Mouse (Mus musculus): ENCODE data around the gene Tmcc2. TPM values are rescaled to one million over a fixed set of nuclear protein-coding genes. Genes with fewer than 3 reads are reported as not detected.
A peak's percentile ranks its signal among the peaks of the same experiment; 100 is the strongest.

Tmcc2 gene
- polyA plus RNA-seq, 1 experiment from 2014 or later = 10.2 TPM

DNA sequence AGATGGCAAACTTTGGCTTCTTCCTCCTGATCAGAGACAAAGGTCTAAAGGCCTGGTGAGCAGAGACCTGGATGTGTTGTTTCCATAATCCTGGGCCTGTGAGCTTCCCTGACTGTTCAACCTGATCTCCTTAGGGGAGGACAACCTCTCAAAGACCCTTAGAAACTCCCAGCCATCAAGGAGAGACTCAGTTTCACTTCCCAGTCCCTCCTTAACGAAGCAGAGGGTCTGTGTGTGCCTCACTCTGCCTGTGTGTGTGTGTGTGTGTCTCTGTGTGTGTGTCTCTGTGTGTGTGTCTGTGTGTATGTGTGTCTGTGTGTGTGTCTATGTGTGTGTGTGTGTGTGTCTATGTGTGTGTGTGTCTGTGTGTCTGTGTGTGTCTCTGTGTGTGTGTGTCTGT lies 47.4 kb downstream of the Tmcc2 start:
- DNase-seq (ENCODE audit: low spot score) = no peak
- no peak overlapping the region for H3K27ac ChIP-seq (replicated peaks)
- 0 out of 2 replicates have a peak, but pooled peaks cover 6% of the 10 kb centered on the region for H3K4me1 ChIP-seq
- no peak overlapping the region for H3K4me3 ChIP-seq
- H3K36me3 ChIP-seq (replicated peaks) = no peaks in the 10 kb centered on the region
- 84% methylated on average over 1 of the region's 1 CpGs for WGBS
- H3K27me3 ChIP-seq (replicated peaks; ENCODE audit: low read depth, poor library complexity, severe bottlenecking) = no peaks in the 10 kb centered on the region
- H3K9me3 ChIP-seq = no peaks in the 10 kb centered on the region

GRCm38 (mm10) chr1:132343191-132343590 lies 47.9 kb downstream of the Tmcc2 start:
- no peak overlapping the region for H3K27ac ChIP-seq (replicated peaks)
- H3K4me1 ChIP-seq = peaks cover 9% of the 10 kb centered on the region; the same call in 1 of the 2 replicates
- 87% methylated on average over 2 of the region's 2 CpGs for WGBS
- no peaks in the 10 kb centered on the region for H3K36me3 ChIP-seq (replicated peaks)
- H3K9me3 ChIP-seq = no peaks in the 10 kb centered on the region
- H3K4me3 ChIP-seq = no peak overlapping the region
- DNase-seq (ENCODE audit: low spot score) = no peak
- H3K27me3 ChIP-seq (replicated peaks; ENCODE audit: low read depth, poor library complexity, severe bottlenecking) = no peaks in the 10 kb centered on the region

DNA sequence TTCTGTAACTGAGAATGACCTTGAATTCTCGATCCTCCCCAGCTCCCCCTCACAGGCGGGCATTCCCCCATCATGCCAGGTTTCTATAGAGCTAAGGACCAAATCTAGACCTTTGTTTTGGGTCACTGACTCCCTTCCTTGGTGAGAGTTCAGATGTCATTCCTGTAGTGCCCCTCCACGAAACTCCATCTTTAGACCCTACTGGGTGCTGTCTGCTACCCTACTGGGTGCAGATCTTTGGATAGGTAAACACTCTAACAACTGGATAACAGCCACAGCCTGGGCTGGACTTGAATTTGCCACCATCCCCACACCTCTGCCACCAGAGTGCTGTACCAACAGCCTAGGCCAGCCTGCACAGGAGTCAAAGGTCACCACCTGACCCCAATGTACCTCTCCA lies 48.6 kb downstream of the Tmcc2 start:
- Histone ChIP-seq H3K9me3 (no peaks in the 10 kb centered on the region), H3K36me3 (replicated peaks) (no peaks in the 10 kb centered on the region), H3K4me3 (no peak overlapping the region), H3K27me3 (replicated peaks; ENCODE audit: low read depth, poor library complexity, severe bottlenecking) (no peaks in the 10 kb centered on the region), H3K4me1 (peaks cover 16% of the 10 kb centered on the region), H3K27ac (replicated peaks) (no peak overlapping the region)
- no peak for DNase-seq (ENCODE audit: low spot score)
- WGBS = 61% methylated on average over 3 of the region's 3 CpGs

GRCm38 (mm10) chr1:132341731-132342501 lies 49.2 kb downstream of the Tmcc2 start:
- H3K36me3 ChIP-seq (replicated peaks) = no peaks in the 10 kb centered on the region

GRCm38 (mm10) chr1:132338027-132338660 lies 52.9 kb downstream of the Tmcc2 start:
- DNase-seq (ENCODE audit: low spot score) = no peak
- Histone ChIP-seq H3K27ac (replicated peaks) (peak overlapping the region; percentile 52), H3K4me1 (peaks cover 56% of the 10 kb centered on the region), H3K36me3 (replicated peaks) (no peaks in the 10 kb centered on the region), H3K27me3 (replicated peaks; ENCODE audit: low read depth, poor library complexity, severe bottlenecking) (no peaks in the 10 kb centered on the region), H3K4me3 (no peak overlapping the region), H3K9me3 (no peaks in the 10 kb centered on the region)
- 50% methylated on average over 8 of the region's 8 CpGs for WGBS

More at GRCm38 (mm10) chr1:132341731-132342501, 49.2 kb downstream of the Tmcc2 start:
- 54% methylated on average over 5 of the region's 5 CpGs for WGBS
- Histone ChIP-seq H3K9me3 (no peaks in the 10 kb centered on the region), H3K27ac (replicated peaks) (no peak overlapping the region), H3K27me3 (replicated peaks; ENCODE audit: low read depth, poor library complexity, severe bottlenecking) (no peaks in the 10 kb centered on the region), H3K4me1 (peaks cover 22% of the 10 kb centered on the region), H3K4me3 (no peak overlapping the region)
- DNase-seq (ENCODE audit: low spot score) = no peak

GRCm38 (mm10) chr1:132336921-132337320 lies 54.2 kb downstream of the Tmcc2 start:
- no peak for DNase-seq (ENCODE audit: low spot score)
- Histone ChIP-seq H3K27ac (replicated peaks) (0 out of 2 replicates have a peak overlapping the region, but pooled peaks have one; percentile 52), H3K27me3 (replicated peaks; ENCODE audit: low read depth, poor library complexity, severe bottlenecking) (no peaks in the 10 kb centered on the region), H3K36me3 (replicated peaks) (peaks cover 7% of the 10 kb centered on the region), H3K4me3 (no peak overlapping the region), H3K4me1 (peaks cover 67% of the 10 kb centered on the region), H3K9me3 (no peaks in the 10 kb centered on the region)
- 80% methylated on average over 6 of the region's 6 CpGs for WGBS

DNA sequence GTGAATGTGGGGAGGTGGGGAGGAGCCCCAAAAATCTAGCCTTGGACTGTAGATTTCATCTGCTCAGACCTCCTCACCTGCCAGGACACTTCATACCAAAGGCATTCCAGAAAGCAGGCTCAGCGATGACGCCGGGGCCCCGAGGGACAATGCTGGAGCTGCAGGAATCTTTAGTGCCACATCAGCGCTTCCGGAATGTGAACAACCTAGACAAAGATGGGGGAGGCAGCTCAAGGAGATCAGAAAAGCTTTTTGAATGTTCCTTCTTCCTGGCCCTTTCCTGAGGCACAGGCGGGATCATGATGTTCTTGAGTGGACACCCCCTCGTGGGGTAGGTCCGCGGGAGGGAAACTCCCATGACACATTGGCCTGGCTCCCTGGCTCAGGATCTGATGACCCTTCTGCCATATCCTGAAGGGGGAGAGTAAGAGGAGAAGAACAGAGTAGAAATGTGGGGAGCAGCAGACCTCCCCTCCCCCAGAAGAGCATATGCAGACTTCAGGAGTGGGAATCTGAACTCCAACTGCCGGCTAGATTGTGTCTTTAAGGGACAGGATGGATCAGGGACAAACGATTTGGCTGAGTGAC lies 55.6 kb downstream of the Tmcc2 start:
- peak overlapping the region; percentile 83 for H3K27ac ChIP-seq (replicated peaks)
- peaks cover 76% of the 10 kb centered on the region for H3K4me1 ChIP-seq
- no peaks in the 10 kb centered on the region for H3K27me3 ChIP-seq (replicated peaks; ENCODE audit: low read depth, poor library complexity, severe bottlenecking)
- no peaks in the 10 kb centered on the region for H3K9me3 ChIP-seq
- peaks cover 22% of the 10 kb centered on the region for H3K36me3 ChIP-seq (replicated peaks)
- peak; percentile 49 for DNase-seq (ENCODE audit: low spot score)
- H3K4me3 ChIP-seq = no peak overlapping the region
- 58% methylated on average over 12 of the region's 12 CpGs for WGBS

DNA sequence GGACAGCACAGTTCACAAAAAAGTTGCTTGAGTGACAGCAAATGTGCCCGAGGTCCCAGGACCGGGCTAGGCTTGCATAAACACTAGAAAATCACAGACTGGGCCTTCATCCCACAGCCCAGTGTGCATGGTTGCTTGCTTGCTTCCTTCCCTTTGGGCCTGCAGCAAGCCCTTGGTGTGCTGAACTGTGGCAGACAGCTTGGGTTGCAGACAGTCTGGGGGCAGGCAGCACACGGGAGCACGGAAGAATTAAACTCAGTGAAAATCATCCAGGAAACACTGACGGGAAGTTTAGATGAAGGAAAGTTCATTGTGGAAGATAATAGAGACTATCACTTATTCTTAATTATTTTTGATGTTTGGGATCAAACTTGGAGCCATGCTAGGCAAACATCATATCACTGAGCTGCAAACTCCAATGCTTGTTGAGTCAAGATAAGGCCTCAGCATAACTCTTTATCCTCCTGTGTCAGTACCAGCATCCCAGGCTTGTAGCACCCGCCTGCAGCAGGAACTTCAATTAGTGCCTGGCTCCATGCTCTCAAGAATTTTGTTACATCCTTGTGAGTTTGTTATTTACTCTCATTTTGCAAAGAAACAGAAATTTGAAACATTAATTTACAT lies 56.8 kb downstream of the Tmcc2 start:
- no peak for DNase-seq (ENCODE audit: low spot score)

GRCm38 (mm10) chr1:132333675-132334141 lies 57.4 kb downstream of the Tmcc2 start:
- Histone ChIP-seq H3K9me3 (no peaks in the 10 kb centered on the region), H3K4me3 (peak overlapping the region; percentile 23), H3K4me1 (peaks cover 90% of the 10 kb centered on the region), H3K27ac (replicated peaks) (peak overlapping the region; percentile 83), H3K36me3 (replicated peaks) (peaks cover 37% of the 10 kb centered on the region), H3K27me3 (replicated peaks; ENCODE audit: low read depth, poor library complexity, severe bottlenecking) (no peaks in the 10 kb centered on the region)
- peak; percentile 81 for DNase-seq (ENCODE audit: low spot score)
- WGBS = 3% methylated on average over 4 of the region's 4 CpGs

More for the DNA sequence above, 56.8 kb downstream of the Tmcc2 start:
- no peaks in the 10 kb centered on the region for H3K9me3 ChIP-seq
- peak overlapping the region; percentile 23 for H3K4me3 ChIP-seq
- H3K36me3 ChIP-seq (replicated peaks) = peaks cover 33% of the 10 kb centered on the region
- WGBS = 18% methylated on average over 6 of the region's 6 CpGs
- peak overlapping the region; percentile 83 for H3K27ac ChIP-seq (replicated peaks)
- peaks cover 88% of the 10 kb centered on the region for H3K4me1 ChIP-seq
- H3K27me3 ChIP-seq (replicated peaks; ENCODE audit: low read depth, poor library complexity, severe bottlenecking) = no peaks in the 10 kb centered on the region

DNA sequence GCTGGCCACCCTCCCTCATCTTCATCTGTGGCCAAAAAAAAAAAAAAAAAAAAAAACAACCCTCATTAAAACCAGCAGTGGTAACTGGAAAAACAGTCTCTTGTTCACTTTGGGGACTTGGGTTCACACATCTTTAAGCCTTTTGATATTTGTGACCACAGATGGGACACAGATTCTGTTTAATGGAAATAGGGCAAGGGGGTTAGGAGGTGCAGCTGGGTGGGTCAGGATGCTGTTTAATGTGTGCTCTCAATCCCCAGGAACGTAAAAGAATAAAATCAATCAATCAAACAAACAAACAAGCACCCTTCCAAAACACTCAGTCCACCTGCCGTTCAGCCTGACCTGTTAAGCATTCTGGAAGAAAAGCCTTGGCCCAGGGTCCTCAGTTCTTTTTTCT lies 57.9 kb downstream of the Tmcc2 start:
- 6% methylated on average over 2 of the region's 2 CpGs for WGBS
- Histone ChIP-seq H3K4me3 (peak overlapping the region; percentile 23), H3K27me3 (replicated peaks; ENCODE audit: low read depth, poor library complexity, severe bottlenecking) (no peaks in the 10 kb centered on the region), H3K36me3 (replicated peaks) (peaks cover 42% of the 10 kb centered on the region), H3K9me3 (no peaks in the 10 kb centered on the region), H3K4me1 (peaks cover 90% of the 10 kb centered on the region), H3K27ac (replicated peaks) (peak overlapping the region; percentile 83)
- DNase-seq (ENCODE audit: low spot score) = no peak

DNA sequence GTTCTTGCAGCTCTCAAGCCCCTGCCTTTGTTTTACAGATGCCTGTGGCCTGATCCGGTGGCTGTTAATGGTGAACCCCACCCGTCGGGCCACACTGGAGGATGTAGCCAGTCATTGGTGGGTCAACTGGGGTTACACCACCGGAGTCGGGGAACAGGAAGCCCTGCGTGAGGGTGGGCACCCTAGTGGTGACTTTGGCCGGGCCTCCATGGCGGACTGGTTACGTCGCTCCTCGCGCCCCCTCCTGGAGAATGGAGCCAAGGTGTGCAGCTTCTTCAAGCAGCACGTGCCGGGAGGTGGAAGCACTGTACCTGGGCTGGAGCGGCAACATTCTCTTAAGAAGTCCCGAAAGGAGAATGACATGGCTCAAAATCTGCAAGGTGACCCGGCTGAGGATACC lies 59.8 kb downstream of the Tmcc2 start:
- H3K4me1 ChIP-seq = peaks cover 85% of the 10 kb centered on the region
- 83% methylated on average over 17 of the region's 17 CpGs for WGBS
- H3K27ac ChIP-seq (replicated peaks) = peak overlapping the region; percentile 72; the same call in 1 of the 2 replicates
- H3K9me3 ChIP-seq = no peaks in the 10 kb centered on the region
- H3K4me3 ChIP-seq = no peak overlapping the region
- no peaks in the 10 kb centered on the region for H3K27me3 ChIP-seq (replicated peaks; ENCODE audit: low read depth, poor library complexity, severe bottlenecking)
- DNase-seq (ENCODE audit: low spot score) = no peak
- peaks cover 61% of the 10 kb centered on the region for H3K36me3 ChIP-seq (replicated peaks)

DNA sequence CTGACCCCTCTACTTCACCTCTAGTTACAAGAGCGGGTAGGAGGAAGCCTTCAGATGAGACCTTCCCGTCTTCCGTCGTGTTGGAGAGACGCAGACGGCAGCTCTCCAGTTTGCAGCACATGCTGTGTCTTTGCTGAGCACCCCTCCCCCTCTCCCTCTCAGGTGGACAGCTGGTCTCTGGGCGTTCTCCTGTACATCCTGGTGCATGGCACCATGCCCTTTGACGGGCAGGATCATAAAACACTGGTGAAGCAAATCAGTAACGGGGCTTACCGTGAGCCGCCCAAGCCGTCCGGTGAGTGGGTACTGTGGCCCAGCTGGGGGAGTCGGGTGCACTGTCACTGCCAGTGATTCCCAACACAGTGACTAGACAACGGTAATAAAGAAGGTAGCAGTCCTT lies 60.7 kb downstream of the Tmcc2 start:
- H3K27ac ChIP-seq (replicated peaks) = peak overlapping the region; percentile 32; the same call in 1 of the 2 replicates
- H3K9me3 ChIP-seq = no peaks in the 10 kb centered on the region
- H3K4me3 ChIP-seq = no peak overlapping the region
- no peaks in the 10 kb centered on the region for H3K27me3 ChIP-seq (replicated peaks; ENCODE audit: low read depth, poor library complexity, severe bottlenecking)
- DNase-seq (ENCODE audit: low spot score) = no peak
- H3K36me3 ChIP-seq (replicated peaks) = peaks cover 70% of the 10 kb centered on the region
- 89% methylated on average over 15 of the region's 15 CpGs for WGBS
- peaks cover 85% of the 10 kb centered on the region for H3K4me1 ChIP-seq

Measured in embryonic facial prominence, embryonic 10.5 days (tissue).